Mouse (Mus musculus) lung, postnatal 14 days (tissue): ENCODE measurements at regions not wholly inside any gene's neighbourhood (a gene's known extent, or its start where the extent isn't known, plus 50 kb on each side); places are given as distances from the start of the nearest gene placed in this dataset.

Experiments
- DNase-seq: peaks from one replicate; pipeline ENCODE4 v3.0.0; 2021

GRCm38 (mm10) chr9:120628794-120629560 is 57.7 kb downstream of the Rpl14 start:
- DNase-seq, result no peak

- no peak for DNase-seq
These were observed 58.4 kb downstream of the Rpl14 start for GRCm38 (mm10) chr9:120629609-120630008.

- DNase-seq, result no peak
These were observed 61.6 kb downstream of the Rpl14 start for GRCm38 (mm10) chr9:120632821-120633220.

- DNase-seq, result no peak
These were observed 71.4 kb downstream of the Rpl14 start for GRCm38 (mm10) chr9:120642656-120643055.

GRCm38 (mm10) chr9:120643371-120643770 is 72.1 kb downstream of the Rpl14 start:
- DNase-seq, result no peak

GRCm38 (mm10) chr9:120645776-120646175 is 74.5 kb downstream of the Rpl14 start:
- no peak for DNase-seq

- no peak for DNase-seq
These were observed 75.8 kb downstream of the Rpl14 start for GRCm38 (mm10) chr9:120646806-120647667.

- no peak for DNase-seq
These were observed 76.4 kb downstream of the Rpl14 start for GRCm38 (mm10) chr9:120647668-120647955.

GRCm38 (mm10) chr9:120652733-120653132 is 81.5 kb downstream of the Rpl14 start:
- no peak for DNase-seq

GRCm38 (mm10) chr9:120653170-120653569 is 81.9 kb downstream of the Rpl14 start:
- no peak for DNase-seq

- DNase-seq, result no peak
These were observed 83.5 kb downstream of the Rpl14 start for GRCm38 (mm10) chr9:120654736-120655135.

- peak; percentile 53 for DNase-seq
These were observed 85.7 kb downstream of the Rpl14 start for GRCm38 (mm10) chr9:120656976-120657375.

- DNase-seq, result no peak
These were observed 86.5 kb downstream of the Rpl14 start for GRCm38 (mm10) chr9:120657786-120658185.

- DNase-seq, result no peak
These were observed 87.3 kb downstream of the Rpl14 start for GRCm38 (mm10) chr9:120658576-120658975.

- DNase-seq, result no peak
These were observed 90.0 kb downstream of the Rpl14 start for GRCm38 (mm10) chr9:120661226-120661625.

GRCm38 (mm10) chr9:120661641-120662227 is 90.5 kb downstream of the Rpl14 start:
- no peak for DNase-seq

- DNase-seq, result no peak
These were observed 91.9 kb downstream of the Rpl14 start for GRCm38 (mm10) chr9:120663181-120663580.

GRCm38 (mm10) chr9:120664086-120664485 is 92.8 kb downstream of the Rpl14 start:
- DNase-seq, result no peak

- no peak for DNase-seq
These were observed 101.2 kb downstream of the Rpl14 start for GRCm38 (mm10) chr9:120672452-120672851.

- no peak for DNase-seq
These were observed 103.6 kb downstream of the Rpl14 start for GRCm38 (mm10) chr9:120674855-120675254.

GRCm38 (mm10) chr9:120675371-120676150 is 104.3 kb downstream of the Rpl14 start:
- DNase-seq, result no peak

GRCm38 (mm10) chr9:120676301-120676700 is 105.1 kb downstream of the Rpl14 start:
- DNase-seq, result no peak

GRCm38 (mm10) chr9:120676771-120677170 is 105.5 kb downstream of the Rpl14 start:
- no peak for DNase-seq
